Mouse (Mus musculus) layer of hippocampus, adult 9-11 months (tissue): ENCODE measurements at regions not wholly inside any gene's neighbourhood (a gene's known extent, or its start where the extent isn't known, plus 50 kb on each side); places are given as distances from the start of the nearest gene placed in this dataset.

Source experiments
- DNase-seq: peaks from one replicate; pipeline ENCODE4 v3.0.0; 2022

GRCm38 (mm10) chr9:63087195-63087594, 61.6 kb downstream of the Skor1 start:
- DNase-seq = no peak

- no peak for DNase-seq
Measured at GRCm38 (mm10) chr9:63086671-63087070, 62.1 kb downstream of the Skor1 start.

GRCm38 (mm10) chr9:63082830-63083229, 65.9 kb downstream of the Skor1 start:
- DNase-seq = no peak

- DNase-seq = no peak
Measured at GRCm38 (mm10) chr9:63082311-63082710, 66.5 kb downstream of the Skor1 start.

- DNase-seq = no peak
Measured at GRCm38 (mm10) chr9:63080406-63080805, 68.4 kb downstream of the Skor1 start.

- no peak for DNase-seq
Measured at GRCm38 (mm10) chr9:63075252-63075651, 73.5 kb downstream of the Skor1 start.

- DNase-seq = no peak
Measured at GRCm38 (mm10) chr9:63074803-63075202, 74.0 kb downstream of the Skor1 start.

- no peak for DNase-seq
Measured at GRCm38 (mm10) chr9:63074023-63074750, 74.6 kb downstream of the Skor1 start.

GRCm38 (mm10) chr9:63071032-63071431, 77.7 kb downstream of the Skor1 start:
- no peak for DNase-seq

- DNase-seq = peak; percentile 65
Measured at GRCm38 (mm10) chr9:63069919-63070318, 78.8 kb downstream of the Skor1 start.

GRCm38 (mm10) chr9:63067054-63067406, 79.3 kb upstream of the Pias1 start:
- no peak for DNase-seq

- no peak for DNase-seq
Measured at GRCm38 (mm10) chr9:63066384-63067053, 78.8 kb upstream of the Pias1 start.

- no peak for DNase-seq
Measured at GRCm38 (mm10) chr9:63063525-63063924, 75.8 kb upstream of the Pias1 start.

GRCm38 (mm10) chr9:63060740-63061139, 73.0 kb upstream of the Pias1 start:
- DNase-seq = no peak

- DNase-seq = peak; percentile 87
Measured at GRCm38 (mm10) chr9:63059234-63059842, 71.6 kb upstream of the Pias1 start.

- peak; percentile 56 for DNase-seq
Measured at GRCm38 (mm10) chr9:63058506-63059233, 70.9 kb upstream of the Pias1 start.

- peak; percentile 22 for DNase-seq
Measured at GRCm38 (mm10) chr9:63056695-63057349, 69.1 kb upstream of the Pias1 start.

GRCm38 (mm10) chr9:63052181-63052580, 64.5 kb upstream of the Pias1 start:
- no peak for DNase-seq

- DNase-seq = no peak
Measured at GRCm38 (mm10) chr9:63051631-63052030, 63.9 kb upstream of the Pias1 start.

- no peak for DNase-seq
Measured at GRCm38 (mm10) chr9:63049290-63049689, 61.6 kb upstream of the Pias1 start.

GRCm38 (mm10) chr9:63046981-63047380, 59.3 kb upstream of the Pias1 start:
- DNase-seq = no peak

GRCm38 (mm10) chr9:63045531-63045930, 57.8 kb upstream of the Pias1 start:
- DNase-seq = no peak

- no peak for DNase-seq
Measured at GRCm38 (mm10) chr9:63043304-63043703, 55.6 kb upstream of the Pias1 start.
